Mouse (Mus musculus): ENCODE data around the gene Pim3. TPM values are rescaled to one million over a fixed set of nuclear protein-coding genes. Genes with fewer than 3 reads are reported as not detected.

Gene Pim3
- polyA plus RNA-seq (2017; shearing (Covaris generic)), result 96.8 TPM

DNA sequence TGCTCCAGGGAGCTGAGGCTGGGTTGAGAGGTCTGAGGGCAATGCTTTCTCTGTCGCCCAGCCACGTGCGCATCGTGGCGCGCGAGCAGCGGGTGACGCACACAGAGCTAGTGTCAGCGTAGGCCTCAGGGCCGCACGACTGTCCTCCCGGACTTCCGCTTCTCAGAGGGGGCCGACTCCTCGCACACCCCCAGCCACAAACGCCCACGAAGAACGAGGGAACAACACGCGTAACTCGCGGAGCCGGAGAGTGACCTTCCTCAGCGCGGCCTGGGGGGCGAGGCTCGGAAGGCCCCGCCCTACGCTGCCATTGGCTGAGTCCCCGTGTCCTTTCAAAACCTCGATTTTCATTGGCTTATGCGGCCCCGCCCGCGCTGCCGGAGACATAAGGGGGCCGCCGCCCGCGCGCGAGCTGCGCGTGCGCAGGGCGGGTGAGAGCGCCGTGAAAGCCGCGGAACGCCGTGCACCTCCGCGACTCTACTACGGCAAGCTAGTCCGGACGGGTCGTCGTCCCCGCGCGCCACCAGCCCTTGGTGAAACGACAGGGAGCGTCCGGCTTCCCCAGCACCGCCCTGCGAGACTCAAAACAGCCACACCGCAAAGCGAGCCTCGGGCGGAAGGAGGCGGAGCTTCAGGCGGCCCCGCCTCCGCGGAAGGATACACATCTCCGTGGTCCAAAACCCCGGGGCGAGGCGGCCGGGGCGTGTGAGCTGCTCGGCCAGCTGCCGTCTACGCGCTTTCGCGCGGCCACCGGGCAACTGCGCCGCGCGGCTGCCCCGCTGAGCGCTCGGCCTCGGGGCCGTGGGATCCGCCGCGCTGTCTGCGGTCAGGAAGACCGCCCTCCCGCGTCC, at the start of gene Pim3:
TSS of gene Pim3 (plus strand) at position 415 of the 851 bp plus-strand sequence.

DNA sequence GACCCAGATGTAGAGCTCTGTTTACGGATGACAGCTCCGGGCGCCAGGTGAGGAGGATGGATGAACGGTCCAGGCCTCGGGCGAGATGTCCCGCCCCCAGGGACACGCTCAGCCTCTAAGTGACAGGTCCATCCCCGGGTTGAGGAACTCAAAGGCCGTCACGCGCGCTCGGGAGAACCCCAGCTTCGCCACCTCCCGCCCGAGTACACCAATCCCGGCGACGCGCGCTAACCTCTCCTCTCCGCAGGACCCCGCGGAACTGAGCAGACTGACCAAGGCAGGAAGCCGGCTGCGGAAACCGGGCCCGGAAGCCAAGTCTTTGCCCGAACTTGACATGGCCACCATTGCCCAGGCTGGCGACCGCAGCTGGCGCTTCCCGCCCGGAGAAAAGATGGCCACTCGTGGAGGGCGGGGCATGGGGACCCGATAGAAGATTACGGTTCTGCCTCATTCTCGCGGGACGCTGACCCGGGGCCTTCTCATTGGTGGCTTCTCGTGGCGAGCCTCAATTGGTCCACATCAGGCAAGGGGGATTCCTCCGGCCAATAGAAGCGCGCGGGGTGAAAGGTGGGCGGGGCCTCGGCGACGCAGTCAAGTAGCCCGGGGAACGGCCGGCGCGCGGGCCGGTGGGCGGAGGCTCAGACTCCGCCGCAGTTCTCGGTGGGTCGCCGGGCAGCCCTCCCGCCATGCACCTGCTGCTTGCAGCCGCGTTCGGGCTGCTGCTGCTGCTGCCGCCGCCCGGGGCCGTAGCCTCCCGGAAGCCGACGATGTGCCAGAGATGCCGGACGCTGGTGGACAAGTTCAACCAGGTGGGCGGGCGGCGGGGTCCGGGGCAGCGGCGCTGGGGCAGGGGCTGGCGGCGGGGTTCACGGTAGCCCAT, 42.7 kb upstream of the Pim3 start, which contains the start of the genes Alg12 and Creld2:
TSS of gene Alg12 (minus strand) at position 293 of the 880 bp plus-strand sequence.
TSS of gene Creld2 (plus strand) at position 621 of the 880 bp plus-strand sequence.

Other genes starting within 250 kb of the Pim3 start
- 63.9 TPM for gene Brd1, start 128.0 kb upstream of the Pim3 start, polyA plus RNA-seq (2017; shearing (Covaris generic))
- gene Zbed4, start 110.5 kb upstream of the Pim3 start, polyA plus RNA-seq (2017; shearing (Covaris generic)), result 4.3 TPM
- gene Alg12, start 42.9 kb upstream of the Pim3 start, polyA plus RNA-seq (2017; shearing (Covaris generic)), result 9.4 TPM
- gene Creld2, start 42.5 kb upstream of the Pim3 start, polyA plus RNA-seq (2017; shearing (Covaris generic)), result 39.2 TPM
- not detected for gene Ttll8, start 92.2 kb downstream of the Pim3 start, polyA plus RNA-seq (2017; shearing (Covaris generic))
- not detected for gene Mlc1, start 116.8 kb downstream of the Pim3 start, polyA plus RNA-seq (2017; shearing (Covaris generic))
- gene Mov10l1, start 120.7 kb downstream of the Pim3 start, polyA plus RNA-seq (2017; shearing (Covaris generic)), result not detected
- gene Panx2, start 197.5 kb downstream of the Pim3 start, polyA plus RNA-seq (2017; shearing (Covaris generic)), result not detected
- 51.8 TPM for gene Trabd, start 212.9 kb downstream of the Pim3 start, polyA plus RNA-seq (2017; shearing (Covaris generic))
- 37.3 TPM for gene Selenoo, start 226.9 kb downstream of the Pim3 start, polyA plus RNA-seq (2017; shearing (Covaris generic))

Measured in effector memory CD4-positive, alpha-beta T cell, adult 7 months (primary cell).